Mouse (Mus musculus): ENCODE results near the gene Nsmce4a.
"Not testable (repeated sequence)": the region's sequence is repeated elsewhere in the genome, so short reads cannot be mapped to it uniquely, and the experiment has no call there.

Nsmce4a gene

GRCm38 (mm10) chr7:130533316-130534260 lies 39.3 kb downstream of the Nsmce4a start:
- DNase-seq, result peak; percentile 92

GRCm38 (mm10) chr7:130531138-130531537 lies 41.8 kb downstream of the Nsmce4a start:
- DNase-seq, result not testable (repeated sequence)

DNA sequence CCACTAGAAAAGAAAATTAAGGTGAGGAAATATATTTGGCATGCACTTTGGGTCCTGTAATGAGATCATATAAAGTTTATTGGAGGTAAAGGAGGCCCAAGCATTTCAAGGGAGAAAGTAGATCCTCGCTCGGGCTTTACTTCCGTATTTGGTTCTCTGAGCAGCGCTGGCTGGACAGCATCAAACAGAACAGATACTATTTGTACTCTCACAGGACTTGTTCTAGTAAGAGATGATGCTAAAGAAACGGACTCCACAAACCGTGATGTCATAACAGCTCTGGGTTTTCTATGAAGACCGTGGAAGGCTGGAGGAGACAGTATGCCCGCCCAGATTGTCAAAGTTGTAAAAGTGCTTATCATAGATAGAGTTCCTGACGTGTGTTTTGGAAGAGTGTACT lies 45.6 kb downstream of the Nsmce4a start:
- DNase-seq, result no peak

GRCm38 (mm10) chr7:130523451-130523850 lies 49.5 kb downstream of the Nsmce4a start:
- no peak for DNase-seq

DNA sequence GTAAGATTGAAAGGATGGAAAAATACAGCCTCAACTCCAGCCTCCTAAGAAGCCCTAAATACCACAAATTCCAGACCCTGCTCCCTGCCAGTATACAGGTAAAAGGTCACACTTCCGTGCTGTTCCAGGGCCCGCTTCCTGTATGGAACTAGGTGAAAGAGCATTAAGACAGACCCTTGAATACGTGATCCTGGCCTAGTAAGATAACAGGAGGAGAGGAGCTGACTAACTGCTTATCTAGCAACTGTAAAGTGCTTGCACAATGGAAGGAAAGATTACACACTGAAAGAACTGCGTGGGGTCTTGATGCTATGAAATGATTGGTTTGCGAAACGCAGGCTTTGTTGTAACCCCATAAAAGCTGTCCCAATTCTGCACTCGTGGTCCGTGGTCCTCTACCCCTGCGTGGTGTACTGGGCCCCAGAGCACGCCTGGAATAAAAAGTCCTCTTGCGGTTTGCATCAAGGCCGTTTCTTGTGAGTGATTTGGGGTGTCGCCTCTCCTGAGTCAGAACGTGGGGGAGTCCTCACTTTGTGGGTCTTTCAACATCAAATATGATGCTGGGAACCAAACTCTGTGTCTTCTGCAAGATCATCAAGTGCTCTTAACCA lies 52.0 kb downstream of the Nsmce4a start:
- no peak for DNase-seq

DNA sequence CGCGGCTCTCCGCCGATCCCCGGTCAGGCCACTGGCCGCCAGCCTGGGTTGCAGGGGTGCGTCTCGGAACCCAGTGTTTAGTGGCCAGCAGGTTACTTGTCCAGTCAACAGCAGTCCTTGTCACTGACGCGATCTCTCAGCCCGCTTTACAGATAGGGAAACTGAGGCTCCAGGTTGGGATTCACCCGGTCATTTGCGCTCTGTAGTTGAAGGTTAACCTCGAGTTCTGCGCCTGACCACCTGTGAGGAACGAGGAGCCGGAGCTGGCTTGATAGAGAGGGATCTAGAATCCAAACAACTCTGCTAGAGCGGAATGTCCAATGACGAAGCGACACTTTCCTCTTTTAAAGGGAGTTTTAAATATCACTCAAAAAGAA lies 52.9 kb downstream of the Nsmce4a start, which contains the start of gene Ate1:
Ate1 (minus strand) TSS at position 321 of the 377 bp plus-strand sequence.
- no peak for DNase-seq

- peak; percentile 99 for DNase-seq
These were observed 53.5 kb downstream of the Nsmce4a start for GRCm38 (mm10) chr7:130519096-130520048.

GRCm38 (mm10) chr7:130518213-130519095 lies 54.5 kb downstream of the Nsmce4a start:
- DNase-seq, result no peak

DNA sequence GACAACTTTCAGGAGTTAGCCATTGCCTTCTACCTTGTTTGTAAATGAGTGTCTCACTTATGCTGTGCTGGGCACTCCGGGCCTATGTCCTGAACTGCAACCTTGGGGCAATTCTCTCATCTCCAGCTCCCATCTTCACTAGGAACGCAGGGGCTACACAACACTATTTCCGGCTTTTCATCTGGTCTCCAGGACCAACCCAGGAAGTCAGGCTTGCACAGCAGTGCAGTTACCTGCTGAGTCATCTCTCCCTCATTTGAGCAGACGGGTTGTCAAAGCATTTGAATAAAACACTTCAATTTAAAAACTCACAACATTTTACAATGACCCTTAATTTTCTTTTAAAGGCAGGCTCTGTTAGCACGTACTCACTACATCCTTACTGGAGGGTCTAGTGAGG lies 62.7 kb downstream of the Nsmce4a start:
- DNase-seq, result no peak

GRCm38 (mm10) chr7:130503006-130503405 lies 69.9 kb downstream of the Nsmce4a start:
- DNase-seq, result no peak

- DNase-seq, result no peak
These were observed 71.4 kb downstream of the Nsmce4a start for GRCm38 (mm10) chr7:130501499-130501898.

DNA sequence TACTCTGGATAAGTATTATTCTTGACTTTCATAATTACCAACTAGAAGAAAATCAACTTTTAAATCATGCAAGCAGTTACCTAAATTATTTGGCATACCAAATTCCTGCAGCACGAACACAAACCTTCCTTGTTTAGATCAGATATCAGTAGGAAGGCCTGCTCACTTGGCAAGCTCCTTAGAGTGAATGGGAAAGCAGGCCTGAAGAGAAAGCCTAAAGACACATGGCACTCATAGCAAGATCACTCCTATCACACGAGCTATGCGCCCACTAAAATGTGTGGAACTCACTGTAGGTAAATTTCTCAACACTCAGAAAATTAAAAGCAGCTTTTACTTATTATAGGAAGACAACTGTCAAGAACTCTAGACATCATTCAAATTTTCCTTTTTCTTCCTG lies 79.6 kb downstream of the Nsmce4a start:
- DNase-seq, result no peak

- no peak for DNase-seq
These were observed 80.9 kb downstream of the Nsmce4a start for GRCm38 (mm10) chr7:130492026-130492425.
